Mouse (Mus musculus) embryonic stem cell, embryonic (primary cell): ENCODE results near the gene Asf1b.
"Not testable (repeated sequence)": the region's sequence is repeated elsewhere in the genome, so short reads cannot be mapped to it uniquely, and the experiment has no call there.

ENCODE experiments used
- CTCF ChIA-PET, 4 experiments: fragments of 300-600 bp in 2 of 4; fragments of 350-600 bp in 2 of 4; sonication (Branson Sonifier 250); formaldehyde crosslinking; loops; one replicate each; lab custom pipeline; 2022; ENCODE audit warnings: inconsistent platforms in 2 of 4; lab: Charles Lee
- POLR2A ChIA-PET, 4 experiments: fragments of 300-600 bp in 2 of 4; fragments of 350-600 bp in 2 of 4; sonication (Branson Sonifier 250); formaldehyde crosslinking; loops; one replicate each; lab custom pipeline; 2022; ENCODE audit warnings: antibody characterized with exemption in 4 of 4, inconsistent platforms in 1 of 4; lab: Charles Lee

Gene Asf1b

DNA sequence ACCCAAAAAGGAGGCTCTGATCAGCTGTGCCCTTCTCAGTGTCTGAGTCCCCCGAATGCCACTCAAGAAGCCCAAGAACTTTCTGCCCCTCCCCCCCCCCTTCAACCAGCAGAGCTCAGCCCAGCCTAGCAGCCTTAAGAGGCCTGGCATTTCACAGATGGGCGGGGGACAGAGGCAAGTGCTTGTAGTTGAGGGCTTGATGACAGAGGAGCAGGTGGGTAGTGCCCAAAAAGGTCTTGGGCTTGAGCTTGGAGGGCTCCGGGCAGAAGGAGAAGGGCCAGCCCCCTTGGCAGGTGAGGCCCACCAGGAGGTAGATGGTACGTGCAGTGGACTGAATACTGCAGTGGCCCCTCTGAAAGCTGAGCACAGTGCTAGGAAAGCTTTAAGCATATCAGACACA, 19.2 kb downstream of the Asf1b start:
- CTCF ChIA-PET = interaction anchor here in 3 of 4 experiments (0.6 to 4.4 kb wide), 5 partner anchors 19 to 268 kb away, joined by 4 to 21 read pairs (median 5); partner anchors contain the start of genes Asf1b (in 2 of the 3) and Gm10644 (in 2 of the 3)
- POLR2A ChIA-PET = interaction anchor here (0.5 to 4.9 kb wide), 15 partner anchors 11 to 782 kb away, joined by 3 to 34 read pairs (median 4); partner anchors contain the start of genes Asf1b (in 2 of the 4) and Gm10644 (in 2 of the 4)

- POLR2A ChIA-PET = interaction anchor here (0.6 to 2.9 kb wide), 8 partner anchors 11 to 1061 kb away, joined by 3 to 11 read pairs (median 3); partner anchors contain the start of genes Asf1b (in 3 of the 4), Gm10644 (in 3 of the 4), 1700067K01Rik (in 1 of the 4) and Tnpo2 (in 1 of the 4)
- CTCF ChIA-PET = interaction anchor here in 2 of 4 experiments (0.6 to 4.4 kb wide), 4 partner anchors 21 to 179 kb away, joined by 3 to 21 read pairs (median 6); partner anchors contain the start of genes 1700067K01Rik (in 1 of the 2), Asf1b (in 1 of the 2) and Gm10644 (in 1 of the 2)
These were observed 20.9 kb downstream of the Asf1b start for GRCm38 (mm10) chr8:83976101-83976630.

DNA sequence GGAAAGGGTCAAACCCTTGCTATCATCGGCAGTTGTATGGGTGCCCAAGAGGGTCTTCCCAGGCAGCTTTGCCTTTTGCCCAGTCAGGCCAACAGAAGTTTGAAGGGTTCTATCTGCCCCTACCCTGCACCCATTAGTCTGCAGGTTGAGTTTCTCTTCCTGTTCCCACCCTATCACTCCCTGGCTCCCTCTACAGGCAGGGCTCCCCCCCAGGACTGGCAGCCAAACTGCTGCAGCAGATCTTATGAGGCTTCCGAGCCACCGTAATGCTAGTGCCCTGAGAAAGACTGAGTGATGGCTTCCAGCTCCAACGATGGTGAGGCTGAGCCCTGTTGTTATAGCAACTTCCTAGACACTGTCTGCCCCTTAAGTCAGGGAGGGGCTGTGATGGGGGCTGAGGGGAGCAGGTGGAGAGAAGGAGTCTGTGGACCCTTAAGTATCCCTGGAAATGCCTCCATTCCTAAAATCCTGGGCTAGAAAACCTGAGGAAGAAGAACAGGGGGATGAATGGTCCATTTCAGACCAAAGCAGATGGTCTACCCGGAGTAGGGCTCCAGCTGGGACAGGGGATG, 21.6 kb downstream of the Asf1b start:
- POLR2A ChIA-PET = interaction anchor here in 3 of 4 experiments (1.0 to 2.9 kb wide), 6 partner anchors 10 to 22 kb away, joined by 3 to 11 read pairs (median 4); partner anchors contain the start of genes Asf1b (in 3 of the 3) and Gm10644 (in 3 of the 3)
- CTCF ChIA-PET = interaction anchor here in 3 of 4 experiments (0.6 to 4.4 kb wide), 6 partner anchors 11 to 194 kb away, joined by 3 to 21 read pairs (median 4); partner anchors contain the start of genes 1700067K01Rik (in 1 of the 3), Asf1b (in 1 of the 3) and Gm10644 (in 1 of the 3)

- POLR2A ChIA-PET = interaction anchor here in 3 of 4 experiments (0.5 to 2.9 kb wide), 7 partner anchors 10 to 237 kb away, joined by 3 to 11 read pairs (median 3); partner anchors contain the start of genes Asf1b (in 3 of the 3), Gm10644 (in 3 of the 3), 1700067K01Rik (in 1 of the 3) and Adgre5 (in 1 of the 3)
- CTCF ChIA-PET = interaction anchor here in 3 of 4 experiments (0.6 to 4.4 kb wide), 5 partner anchors 11 to 195 kb away, joined by 3 to 21 read pairs (median 4); partner anchors contain the start of genes 1700067K01Rik (in 1 of the 3), Asf1b (in 1 of the 3) and Gm10644 (in 1 of the 3)
These were observed 22.3 kb downstream of the Asf1b start for GRCm38 (mm10) chr8:83977646-83978045.

DNA sequence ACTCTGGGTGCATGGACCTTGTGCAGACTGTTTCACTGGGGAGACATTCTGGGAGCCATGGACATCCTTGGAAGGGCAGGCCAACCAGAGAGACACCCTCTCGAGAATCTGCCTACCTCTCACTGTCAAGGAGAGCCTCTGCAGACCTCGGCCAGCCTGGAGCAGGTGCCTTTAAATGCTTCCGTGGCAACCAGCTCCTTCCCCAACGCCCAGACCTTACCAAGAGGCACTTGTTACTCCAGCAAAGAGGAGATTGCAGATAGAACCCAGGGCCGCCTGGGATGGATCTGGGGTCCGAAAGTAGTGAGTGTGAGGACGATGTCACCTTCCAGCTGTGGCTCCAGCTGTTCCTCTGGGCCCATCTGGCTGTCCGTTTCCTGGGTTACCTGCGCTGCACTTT, 22.9 kb downstream of the Asf1b start:
- ChIA-PET CTCF (interaction anchor here in 2 of 4 experiments (1.1 to 4.4 kb wide), 3 partner anchors 10 to 46 kb away, joined by 4 to 21 read pairs (median 4); partner anchors contain the start of genes Asf1b (in 1 of the 2) and Gm10644 (in 1 of the 2)), POLR2A (interaction anchor here in 3 of 4 experiments (0.5 to 2.9 kb wide), 7 partner anchors 9 to 237 kb away, joined by 3 to 11 read pairs (median 3); partner anchors contain the start of genes Asf1b (in 3 of the 3), Gm10644 (in 3 of the 3), 1700067K01Rik (in 1 of the 3) and Adgre5 (in 1 of the 3))

DNA sequence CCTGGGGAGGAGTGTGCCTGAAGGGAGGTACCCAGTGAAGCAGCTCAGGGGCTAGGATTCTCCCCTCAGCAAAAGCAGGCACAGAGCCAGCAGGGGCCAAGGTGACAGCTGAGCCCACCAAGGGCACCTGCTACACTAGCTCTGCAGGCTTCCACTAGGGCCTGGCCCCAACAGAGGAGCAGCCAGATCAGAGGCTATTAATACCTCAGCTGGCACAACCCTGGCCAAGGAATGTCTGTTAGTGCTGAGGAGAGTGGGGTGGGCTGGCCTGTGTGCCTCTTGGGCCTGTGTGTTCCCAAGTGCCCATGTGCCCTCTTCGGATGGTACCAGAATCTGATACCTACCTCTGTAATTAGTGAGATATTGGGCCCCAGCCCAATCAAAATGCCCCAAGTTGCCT, 24.9 kb downstream of the Asf1b start:
- ChIA-PET POLR2A (interaction anchor here in 2 of 4 experiments (1.1 to 1.6 kb wide), 2 partner anchors 20 to 25 kb away, joined by 3 to 4 read pairs; partner anchors contain the start of genes Asf1b (in 1 of the 2) and Gm10644 (in 1 of the 2)), CTCF (interaction anchor here in 2 of 4 experiments (1.0 to 2.0 kb wide), 3 partner anchors 25 to 44 kb away, joined by 3 to 6 read pairs (median 3); partner anchors contain the start of genes Asf1b (in 2 of the 2) and Gm10644 (in 2 of the 2))

GRCm38 (mm10) chr8:83980845-83981244, 25.5 kb downstream of the Asf1b start:
- POLR2A ChIA-PET = interaction anchor here in 2 of 4 experiments (1.1 to 1.6 kb wide), 2 partner anchors 19 to 26 kb away, joined by 3 to 4 read pairs; partner anchors contain the start of genes Asf1b (in 1 of the 2) and Gm10644 (in 1 of the 2)
- CTCF ChIA-PET = interaction anchor here in 3 of 4 experiments (0.5 to 2.0 kb wide), 4 partner anchors 9 to 44 kb away, joined by 3 to 6 read pairs (median 4); partner anchors contain the start of genes Asf1b (in 2 of the 3) and Gm10644 (in 2 of the 3)

GRCm38 (mm10) chr8:83981533-83981932, 26.2 kb downstream of the Asf1b start:
- POLR2A ChIA-PET = no interaction called here
- CTCF ChIA-PET = interaction anchor here in 2 of 4 experiments (0.5 to 1.0 kb wide), 2 partner anchors 8 to 26 kb away, joined by 3 to 6 read pairs; partner anchors contain the start of genes Asf1b (in 1 of the 2) and Gm10644 (in 1 of the 2)

DNA sequence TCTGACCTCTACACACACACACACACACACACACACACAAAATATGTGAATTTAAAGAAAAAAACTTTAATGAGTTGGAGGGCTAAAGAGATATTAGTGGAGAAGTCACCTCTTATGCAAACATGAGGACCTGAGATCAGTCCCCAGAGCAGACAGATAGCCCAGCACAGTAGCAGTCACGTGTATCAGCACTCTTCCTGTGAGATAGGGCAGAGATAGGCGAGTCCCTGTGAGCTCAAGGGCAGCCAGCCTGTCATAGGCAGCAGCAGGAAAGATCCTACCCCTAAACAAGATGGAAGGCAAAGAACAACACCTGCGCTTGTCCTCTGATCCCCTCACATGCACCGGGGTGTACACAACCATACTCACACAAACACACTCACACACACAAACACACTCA, 27.1 kb downstream of the Asf1b start:
- POLR2A ChIA-PET = no interaction called here
- CTCF ChIA-PET = no interaction called here

- CTCF ChIA-PET, POLR2A ChIA-PET: not testable (repeated sequence)
These were observed 27.9 kb downstream of the Asf1b start for GRCm38 (mm10) chr8:83983222-83983621.

DNA sequence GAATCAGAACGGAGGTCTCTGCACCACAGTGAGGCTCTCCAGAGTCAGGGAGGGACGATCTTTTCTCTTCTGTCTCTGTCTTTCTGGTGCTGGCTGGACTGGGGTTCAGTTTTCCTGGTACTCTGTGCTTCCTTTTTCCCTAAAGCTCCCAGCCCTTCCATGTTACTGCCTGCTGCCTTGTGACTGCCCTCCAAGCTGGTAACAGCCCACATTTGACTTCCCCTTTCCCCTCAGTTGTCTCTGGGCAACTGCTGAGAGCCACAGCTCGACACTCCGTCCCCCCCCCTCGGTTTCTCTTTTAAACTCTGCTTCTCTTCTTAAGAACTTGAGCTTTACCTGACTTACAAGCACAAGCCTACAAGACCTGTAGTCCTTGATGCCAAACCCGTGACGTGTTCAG, 33.9 kb downstream of the Asf1b start:
- ChIA-PET CTCF (interaction anchor here in 3 of 4 experiments (0.6 to 1.9 kb wide), 5 partner anchors 8 to 95 kb away, joined by 3 to 6 read pairs (median 4); partner anchors contain the start of gene Asf1b (in 1 of the 3)), POLR2A (interaction anchor here in 3 of 4 experiments (0.6 to 3.9 kb wide), 7 partner anchors 10 to 85 kb away, joined by 3 to 17 read pairs (median 3); partner anchors contain the start of genes 1700067K01Rik (in 1 of the 3), Asf1b (in 1 of the 3) and Gm10644 (in 1 of the 3))

- ChIA-PET POLR2A (no interaction called here), CTCF (no interaction called here)
These were observed 34.9 kb downstream of the Asf1b start for GRCm38 (mm10) chr8:83990170-83990569.

GRCm38 (mm10) chr8:83992488-83992887, 37.2 kb downstream of the Asf1b start:
- ChIA-PET CTCF (no interaction called here), POLR2A (no interaction called here)

DNA sequence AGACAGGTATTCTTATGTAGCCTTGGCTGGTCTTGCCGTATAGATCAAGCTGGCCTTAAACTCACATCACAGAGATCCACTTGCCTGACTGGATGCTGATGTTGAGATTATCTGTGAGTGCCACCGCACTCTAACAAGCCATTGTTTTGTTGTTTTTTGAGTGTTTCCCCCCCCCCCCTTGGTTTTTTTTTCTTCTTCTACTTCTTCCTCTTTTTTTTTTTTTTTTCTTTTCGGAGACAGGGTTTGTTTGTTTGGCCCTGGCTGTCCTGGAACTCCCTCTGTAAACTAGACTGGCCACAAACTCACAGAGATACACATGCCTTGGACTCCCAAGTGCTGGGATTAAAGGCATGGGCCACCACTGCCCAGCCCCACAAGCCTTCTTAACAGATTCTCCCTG, 38.7 kb downstream of the Asf1b start:
- ChIA-PET POLR2A (interaction anchor here in 2 of 4 experiments (0.7 to 1.8 kb wide), 5 partner anchors 9 to 504 kb away, joined by 3 to 7 read pairs (median 4); partner anchors contain the start of genes Asf1b (in 2 of the 2) and Gm10644 (in 2 of the 2)), CTCF (interaction anchor here in 1 of 4 experiments (0.5 kb wide), 1 partner anchor 24 kb away, joined by 3 read pairs; no protein-coding TSS in a partner anchor)

DNA sequence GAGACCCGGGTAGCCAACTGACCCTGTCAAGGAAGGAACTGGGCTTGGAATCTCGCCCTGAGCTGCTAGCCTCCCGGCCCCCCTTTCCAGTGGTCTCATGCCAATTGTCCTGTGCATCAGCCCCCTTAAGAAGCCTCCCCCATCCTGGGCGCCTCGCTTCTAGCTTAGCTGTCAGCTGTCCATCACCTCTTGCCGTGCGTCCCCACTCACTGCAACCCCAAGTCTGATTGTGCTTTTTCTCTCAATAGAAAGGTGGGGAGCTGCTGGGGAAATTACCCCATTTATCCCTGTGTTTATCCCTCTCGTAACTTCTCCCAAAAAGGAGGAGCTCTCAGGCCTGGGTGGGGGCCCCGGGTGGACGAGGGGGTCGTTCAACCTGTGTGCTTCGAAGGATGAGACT, 40.7 kb downstream of the Asf1b start:
- ChIA-PET POLR2A (interaction anchor here in 3 of 4 experiments (0.7 to 3.3 kb wide), 4 partner anchors 13 to 281 kb away, joined by 3 to 20 read pairs (median 4); partner anchors contain the start of genes Ddx39 (in 2 of the 3), Asf1b (in 1 of the 3) and Gm10644 (in 1 of the 3)), CTCF (no interaction called here)

GRCm38 (mm10) chr8:83996567-83997505, 41.5 kb downstream of the Asf1b start:
- ChIA-PET CTCF (interaction anchor here in 2 of 4 experiments (0.6 to 1.8 kb wide), 7 partner anchors 11 to 542 kb away, joined by 3 to 14 read pairs (median 5); partner anchors contain the start of genes Asf1b (in 2 of the 2) and Gm10644 (in 2 of the 2)), POLR2A (interaction anchor here in 3 of 4 experiments (0.6 to 3.3 kb wide), 11 partner anchors 9 to 282 kb away, joined by 3 to 20 read pairs (median 3); partner anchors contain the start of genes Asf1b (in 1 of the 3), Ddx39 (in 1 of the 3), Gm10644 (in 1 of the 3) and Rfx1 (in 1 of the 3))
